Mouse (Mus musculus) small intestine, adult 2 months (tissue): Measurements from ENCODE around the gene Klf12. TPM values are rescaled to one million over a fixed set of nuclear protein-coding genes. Genes with fewer than 3 reads are reported as not detected.

Experiments used
- H3K27ac ChIP-seq: fragments of 200-500 bp; 2 replicates; pipeline ENCODE4 v1.5.1; 2012; ENCODE audit warnings: low read depth, low read length, control low read depth, inconsistent platforms; ENCODE audit not compliant: insufficient read depth
- H3K27me3 ChIP-seq: fragments of 200-500 bp; 2 replicates; pipeline ENCODE4 v1.6.1; 2012; ENCODE audit warnings: mild to moderate bottlenecking, moderate library complexity, low read length, inconsistent platforms; ENCODE audit not compliant: control insufficient read depth, insufficient read depth
- H3K36me3 ChIP-seq: fragments of 200-500 bp; 2 replicates; pipeline ENCODE4 v1.6.1; 2012; ENCODE audit warnings: mild to moderate bottlenecking, low read length, control low read depth, inconsistent platforms; ENCODE audit not compliant: control insufficient read depth, insufficient read depth
- H3K4me1 ChIP-seq: fragments of 200-500 bp; 2 replicates; pipeline ENCODE4 v1.6.1; 2012; ENCODE audit warnings: low read length, inconsistent platforms, mixed read lengths; ENCODE audit not compliant: control insufficient read depth, insufficient read depth, insufficient read length
- H3K4me3 ChIP-seq: fragments of 200-500 bp; 2 replicates; pipeline ENCODE4 v1.5.1; 2012; ENCODE audit warnings: low read depth, mild to moderate bottlenecking, control low read depth, inconsistent platforms, low read length, moderate library complexity
- CTCF ChIP-seq: fragments of 200-500 bp; IDR thresholded peaks from 2 replicates; pipeline ENCODE4 v1.5.1; 2012; ENCODE audit warnings: low read depth, mild to moderate bottlenecking, control low read depth, inconsistent platforms, low read length, moderate library complexity, mixed read lengths; ENCODE audit not compliant: insufficient replicate concordance, insufficient read length; ENCODE audit errors: extremely low read depth
- POLR2A ChIP-seq: fragments of 200-500 bp; IDR thresholded peaks from 2 replicates; pipeline ENCODE4 v1.6.1; 2012; ENCODE audit warnings: low read depth, mild to moderate bottlenecking, control low read depth, inconsistent platforms, low read length, moderate library complexity
- WGBS: fragments of 180-500 bp; shearing (Covaris S2); methylation state at CpG from one replicate; pipeline ENCODE4 v1.1.7; 2018; 5-methylcytosine and 5-hydroxymethylcytosine counted together
- polyA plus RNA-seq: library from polyadenylated mRNA; depleted of rRNA; stranded (reverse); fragments of >200 nt; gene quantifications from 2 replicates; pipeline ENCODE4 v1.2.3, GENCODE M21; 2012

Gene Klf12
- polyA plus RNA-seq, 1 experiment: 1.1 TPM

DNA sequence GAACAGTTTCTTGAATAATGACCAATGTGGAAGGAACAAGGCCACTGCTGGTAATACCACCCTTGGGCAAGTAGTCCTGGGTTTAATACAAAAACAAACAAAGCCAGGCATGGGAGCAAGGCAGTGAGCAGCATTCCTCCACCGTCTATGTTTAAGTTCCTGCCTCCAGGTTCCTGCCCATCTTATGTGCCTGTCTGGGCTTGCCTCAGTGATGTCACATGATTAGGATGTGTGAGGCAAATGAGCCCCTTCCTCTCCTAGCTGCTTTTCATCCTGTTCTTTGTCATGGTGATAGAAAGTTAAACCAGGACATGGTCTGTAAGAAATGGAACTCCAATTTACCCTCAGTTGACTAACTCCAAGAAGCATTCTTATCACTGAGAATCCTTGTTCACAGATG, 16.4 kb upstream of the Klf12 start:
- 74% methylated on average over 1 of the region's 1 CpGs for WGBS
- H3K27me3 ChIP-seq: no peaks in the 10 kb centered on the region

GRCm38 (mm10) chr14:100298892-100299291, 14.4 kb upstream of the Klf12 start:
- TF ChIP-seq POLR2A (no peak), CTCF (no peak)
- no peaks in the 10 kb centered on the region for H3K27me3 ChIP-seq
- no peak overlapping the region for H3K27ac ChIP-seq
- H3K4me3 ChIP-seq: no peak overlapping the region
- 65% methylated on average over 6 of the region's 6 CpGs for WGBS
- no peaks in the 10 kb centered on the region for H3K36me3 ChIP-seq
- no peaks in the 10 kb centered on the region for H3K4me1 ChIP-seq

More for the DNA sequence above, 16.4 kb upstream of the Klf12 start:
- TF ChIP-seq POLR2A (no peak), CTCF (no peak)
- Histone ChIP-seq H3K36me3 (no peaks in the 10 kb centered on the region), H3K27ac (no peak overlapping the region), H3K4me3 (no peak overlapping the region), H3K4me1 (no peaks in the 10 kb centered on the region)

DNA sequence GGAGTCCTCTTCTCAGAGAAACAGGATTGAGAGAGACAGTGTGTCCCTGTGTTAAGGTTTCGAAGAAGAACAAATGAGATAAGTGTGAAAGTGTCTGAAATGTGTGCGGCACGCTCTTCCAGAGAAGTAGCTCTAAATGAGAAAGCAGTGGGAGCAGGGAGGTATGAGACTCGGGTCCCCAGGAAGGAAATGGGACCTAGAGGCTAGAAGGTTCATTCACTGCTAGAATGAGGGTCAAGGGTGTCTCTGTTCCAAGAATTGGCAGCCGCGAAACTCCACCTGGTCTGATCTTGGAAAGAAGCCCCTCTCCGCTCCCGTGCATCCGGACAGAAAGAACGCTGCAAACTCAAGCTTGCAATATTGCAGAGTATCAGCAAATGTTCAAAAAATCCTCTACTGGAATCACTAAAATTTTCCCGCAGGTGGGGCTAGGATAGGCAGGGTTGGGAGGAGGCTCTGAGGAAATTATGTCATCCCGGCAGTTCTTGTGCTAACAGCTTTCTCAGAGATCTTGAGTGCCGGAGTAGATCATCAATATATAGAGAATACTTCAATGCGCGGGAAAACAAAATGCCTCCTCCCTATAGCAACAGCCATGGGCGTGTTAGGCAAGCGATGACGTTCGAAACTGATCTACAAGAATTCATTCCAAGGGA, 2.2 kb upstream of the Klf12 start:
- Histone ChIP-seq H3K27me3 (peaks cover 26% of the 10 kb centered on the region), H3K4me3 (peak overlapping the region; percentile 65), H3K4me1 (peaks cover 16% of the 10 kb centered on the region), H3K36me3 (no peaks in the 10 kb centered on the region), H3K27ac (no peak overlapping the region)
- TF ChIP-seq CTCF (no peak), POLR2A (no peak)
- WGBS: 9% methylated on average over 19 of the region's 19 CpGs

DNA sequence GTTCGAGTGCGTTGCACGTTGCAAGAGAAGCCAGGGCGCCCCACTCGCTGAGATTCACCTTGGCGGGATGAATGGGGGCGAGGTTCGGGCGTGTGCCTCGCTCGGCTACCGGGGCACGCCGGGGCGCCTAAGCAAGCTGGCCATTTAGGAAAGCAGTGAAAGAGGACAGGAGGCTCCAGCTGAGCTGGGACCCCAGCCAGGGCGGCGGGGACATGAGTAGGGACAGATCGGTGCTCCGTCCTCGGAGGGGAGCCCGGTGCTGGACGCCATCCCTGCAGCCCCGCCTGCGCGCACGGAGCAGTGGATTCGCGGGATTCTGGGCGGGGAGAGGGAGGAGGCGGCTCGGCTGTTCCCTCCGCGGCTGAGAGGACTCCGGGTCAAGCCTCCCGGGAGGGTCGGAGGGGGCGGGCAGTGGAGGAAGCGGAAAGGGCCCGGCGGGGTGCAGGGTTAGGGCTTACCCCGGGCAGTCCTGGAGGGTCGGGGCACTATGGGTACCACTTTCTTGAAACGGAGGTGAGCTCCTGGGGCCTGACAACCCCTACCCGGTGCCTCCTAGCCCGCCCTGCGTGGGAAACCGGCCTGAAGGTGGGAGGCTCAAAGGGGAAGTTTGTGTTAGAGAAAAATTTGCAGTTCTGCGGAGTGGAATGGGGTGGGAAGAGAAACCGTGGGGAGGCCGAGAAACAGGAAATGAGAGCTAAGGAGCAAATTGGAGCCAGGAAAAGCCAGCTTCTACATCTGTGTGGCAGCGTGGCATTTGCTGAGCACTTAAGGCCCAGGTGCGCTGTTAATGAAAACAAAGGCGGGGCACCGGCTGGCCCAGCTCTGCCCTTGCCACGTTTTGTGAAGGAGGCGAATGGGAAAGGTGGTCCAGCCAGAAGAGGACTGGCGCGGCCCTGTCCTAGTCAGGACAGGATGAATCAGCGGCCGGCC, 1.4 kb upstream of the Klf12 start:
- Histone ChIP-seq H3K27me3 (peaks cover 26% of the 10 kb centered on the region), H3K4me1 (peaks cover 16% of the 10 kb centered on the region), H3K36me3 (no peaks in the 10 kb centered on the region), H3K27ac (no peak overlapping the region), H3K4me3 (peak overlapping the region; percentile 65)
- 1% methylated on average over 60 of the region's 60 CpGs for WGBS
- TF ChIP-seq POLR2A: no peak
- TF ChIP-seq CTCF: no peak

DNA sequence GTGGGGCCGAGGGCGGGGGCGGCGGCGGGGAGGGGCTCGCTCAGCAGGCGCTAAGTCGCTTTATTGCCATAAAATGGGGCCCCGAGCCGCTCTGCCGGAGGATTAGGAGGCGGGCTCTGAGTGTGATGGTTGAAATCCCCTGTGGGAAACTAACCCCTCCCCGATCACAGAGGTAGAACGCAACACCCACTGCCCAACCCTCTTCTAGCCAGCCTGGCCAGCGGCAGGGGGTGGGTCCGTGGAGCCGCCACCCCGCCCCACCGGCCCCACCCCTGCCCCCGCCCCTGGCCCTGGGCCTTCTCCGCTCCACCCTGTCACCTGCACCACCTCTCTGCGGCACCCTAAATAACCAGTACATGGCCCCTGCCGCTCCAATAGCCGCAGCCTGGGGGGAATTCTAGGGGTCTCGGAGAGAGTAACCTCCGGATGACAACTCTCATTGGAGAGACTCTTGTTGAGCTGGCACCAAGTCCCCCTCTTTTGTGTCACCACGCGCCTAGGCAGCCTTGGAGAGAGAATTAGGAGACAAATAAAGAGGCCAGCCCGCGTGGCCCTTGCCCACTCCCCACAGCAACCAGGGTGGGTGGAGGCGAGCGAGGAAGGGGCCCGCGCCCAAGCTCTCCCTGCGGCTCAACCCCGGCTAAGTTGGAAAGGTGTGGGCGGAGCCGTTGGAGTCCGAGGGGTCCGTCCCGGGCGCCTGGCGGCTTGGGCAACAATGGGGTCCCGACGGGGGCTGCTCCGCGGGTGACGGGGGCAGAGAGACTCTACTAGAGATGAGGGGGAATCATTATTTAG, 579 bp upstream of the Klf12 start:
- no peak for TF ChIP-seq CTCF
- 0 out of 2 replicates have a peak, but pooled peaks have one; percentile 17 for TF ChIP-seq POLR2A
- 1% methylated on average over 48 of the region's 48 CpGs for WGBS
- Histone ChIP-seq H3K36me3 (no peaks in the 10 kb centered on the region), H3K27me3 (peaks cover 26% of the 10 kb centered on the region), H3K27ac (no peak overlapping the region), H3K4me1 (peaks cover 16% of the 10 kb centered on the region), H3K4me3 (peak overlapping the region; percentile 65)

DNA sequence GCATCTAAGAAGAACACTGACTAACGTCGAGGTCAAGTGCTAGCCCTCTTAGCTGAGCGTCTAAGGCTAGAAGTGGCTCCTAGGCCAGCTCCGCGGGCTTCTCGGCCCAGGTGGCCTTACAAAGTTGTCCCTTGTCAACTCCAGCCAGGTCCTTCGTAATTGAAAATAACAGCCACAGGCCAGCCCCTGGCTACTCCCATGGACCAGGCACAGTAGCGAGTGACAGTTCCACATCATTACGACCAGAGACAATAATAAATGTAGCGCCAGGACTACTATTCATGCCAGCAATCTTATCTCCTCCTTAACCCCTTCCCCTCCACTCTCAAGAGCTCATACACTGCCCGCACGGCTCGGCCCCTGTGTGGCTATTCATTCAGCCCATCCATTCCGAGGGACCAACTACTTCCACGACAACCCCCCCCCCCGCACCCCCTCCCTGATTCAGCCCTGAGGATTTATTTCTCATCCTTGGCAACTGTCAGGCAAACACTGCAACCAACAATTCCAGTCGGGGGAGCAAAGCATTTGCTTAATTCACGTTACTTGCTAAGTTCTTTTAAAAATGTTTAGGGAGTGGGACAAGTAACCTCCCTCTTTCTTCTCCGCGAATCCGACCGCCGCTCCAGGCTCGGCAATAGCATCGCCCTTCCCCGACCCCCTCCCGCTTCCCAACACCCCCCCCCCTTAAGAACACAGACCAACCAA, 914 bp downstream of the Klf12 start:
- TF ChIP-seq CTCF (no peak), POLR2A (no peak)
- Histone ChIP-seq H3K4me1 (peaks cover 16% of the 10 kb centered on the region), H3K4me3 (peak overlapping the region; percentile 66), H3K36me3 (no peaks in the 10 kb centered on the region), H3K27me3 (peaks cover 26% of the 10 kb centered on the region), H3K27ac (no peak overlapping the region)
- 1% methylated on average over 27 of the region's 27 CpGs for WGBS
